Mouse (Mus musculus): ENCODE data around the gene Acad8.

Gene Acad8

GRCm38 (mm10) chr9:26985090-26985613 lies 14.2 kb downstream of the Acad8 start:
- ATAC-seq (ENCODE audit: low TSS enrichment), result no peak

- ATAC-seq (ENCODE audit: low TSS enrichment), result no peak
Observed at GRCm38 (mm10) chr9:26978776-26979175, 20.6 kb downstream of the Acad8 start.

GRCm38 (mm10) chr9:26977754-26978153 lies 21.6 kb downstream of the Acad8 start:
- no peak for ATAC-seq (ENCODE audit: low TSS enrichment)

GRCm38 (mm10) chr9:26947790-26948189 lies 51.6 kb downstream of the Acad8 start:
- ATAC-seq (ENCODE audit: low TSS enrichment), result no peak

- ATAC-seq (ENCODE audit: low TSS enrichment), result no peak
Observed at GRCm38 (mm10) chr9:26924146-26924545, 75.2 kb downstream of the Acad8 start.

Data from frontal cortex, adult (tissue).